Mouse (Mus musculus) liver, embryonic 11.5 days (tissue): ENCODE data around the gene Macrod1. TPM values are rescaled to one million over a fixed set of nuclear protein-coding genes. Genes with fewer than 3 reads are reported as not detected.

Source experiments
- ATAC-seq: fragments of 200-750 bp; cut with Nextera tagmentation; replicated peaks from 2 replicates; pipeline ENCODE4 v1.8.0; 2017; ENCODE audit warnings: moderate number of reproducible peaks, mild to moderate bottlenecking, moderate TSS enrichment, moderate library complexity; ENCODE audit not compliant: low FRiP score
- DNase-seq: peaks from one replicate; pipeline ENCODE4 v3.0.0-alpha.2; 2017; ENCODE audit warnings: low spot score
- H3K27ac ChIP-seq: fragments of 300-500 bp; sonication (generic); 2 replicates; pipeline ENCODE4 v1.5.1; 2014; ENCODE audit warnings: mild to moderate bottlenecking, low read depth, low read length, control low read depth
- H3K27me3 ChIP-seq: fragments of 300-500 bp; sonication (generic); replicated peaks from 2 replicates; pipeline ENCODE4 v1.6.1; 2014; ENCODE audit warnings: low read length, mixed read lengths; ENCODE audit not compliant: control insufficient read depth, insufficient read depth
- H3K36me3 ChIP-seq: fragments of 300-500 bp; sonication (generic); 2 replicates; pipeline ENCODE4 v1.6.1; 2014; ENCODE audit warnings: mild to moderate bottlenecking, low read length, moderate library complexity, mixed read lengths; ENCODE audit not compliant: control insufficient read depth, insufficient read depth
- H3K4me1 ChIP-seq: fragments of 300-500 bp; sonication (generic); replicated peaks from 2 replicates; pipeline ENCODE4 v1.6.1; 2014; ENCODE audit warnings: low read length, mixed read lengths; ENCODE audit not compliant: control insufficient read depth, insufficient read depth
- H3K4me2 ChIP-seq: fragments of 300-500 bp; sonication (generic); 2 replicates; pipeline ENCODE4 v1.6.1; 2014; ENCODE audit warnings: mild to moderate bottlenecking, control low read depth, moderate library complexity
- H3K4me3 ChIP-seq: fragments of 300-500 bp; sonication (generic); 2 replicates; pipeline ENCODE4 v1.5.1; 2014; ENCODE audit warnings: low read depth, low read length, control low read depth
- H3K9ac ChIP-seq: fragments of 300-500 bp; sonication (generic); 2 replicates; pipeline ENCODE4 v1.6.1; 2014; ENCODE audit warnings: low read depth, low read length, control low read depth
- H3K9me3 ChIP-seq: fragments of 300-500 bp; sonication (generic); 2 replicates; pipeline ENCODE4 v1.6.1; 2016; ENCODE audit warnings: low read length, inconsistent platforms, mixed read lengths; ENCODE audit not compliant: control insufficient read depth
- WGBS: fragments of 180-500 bp; shearing (Covaris S2); extraction: QIAGEN DNeasy Blood & Tissue Kit; methylation state at CpG from one replicate; pipeline ENCODE4 v1.1.7; 2014; 5-methylcytosine and 5-hydroxymethylcytosine counted together
- polyA plus RNA-seq: library from polyadenylated mRNA; unstranded; fragments of >200 nt; fragmentation: Nextera tagmentation; extraction: Ambion mirVana; gene quantifications from 2 replicates; pipeline ENCODE4 v1.2.1, GENCODE M21; 2014

The Macrod1 gene
- polyA plus RNA-seq, 1 experiment from 2014 or later: 5.9 TPM

DNA sequence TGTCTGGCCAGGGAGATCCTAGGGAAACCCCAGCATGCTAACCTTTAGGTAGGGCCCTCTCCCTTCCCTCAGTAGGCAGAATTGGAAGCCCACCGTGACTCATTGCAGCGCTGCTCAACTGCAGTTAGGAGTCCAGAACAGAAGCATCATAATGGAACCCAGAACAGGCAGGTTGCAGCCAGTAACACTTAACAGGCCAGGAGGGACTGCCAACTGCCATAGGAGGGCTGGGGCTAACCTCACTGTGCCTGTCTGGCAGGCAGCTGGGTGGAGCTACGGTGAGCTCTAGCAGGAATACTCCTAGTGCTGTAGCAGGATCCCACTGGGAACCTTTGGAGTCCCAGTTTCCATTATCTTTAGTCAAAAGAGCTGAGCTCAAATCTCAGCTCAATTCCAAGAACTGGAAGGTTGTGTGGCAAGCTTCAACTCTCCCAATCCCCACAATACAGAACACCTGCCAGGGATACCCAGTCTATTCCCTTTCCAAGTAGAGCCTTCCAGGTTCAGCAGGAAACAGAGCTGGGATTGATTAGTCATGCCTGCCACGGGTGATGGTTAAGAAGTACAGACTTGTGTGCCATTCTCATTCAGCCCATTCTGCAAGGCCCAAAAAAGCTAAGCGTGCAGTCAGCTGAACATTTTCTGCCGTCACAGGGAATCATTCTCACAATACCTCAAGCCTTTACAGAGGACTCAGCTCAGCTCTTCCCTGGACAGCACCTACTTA, 95.5 kb downstream of the Macrod1 start:
- peaks cover 32% of the 10 kb centered on the region for H3K27me3 ChIP-seq
- H3K4me3 ChIP-seq: no peak overlapping the region
- H3K9me3 ChIP-seq: no peaks in the 10 kb centered on the region
- H3K4me2 ChIP-seq: no peak overlapping the region
- DNase-seq: no peak
- H3K9ac ChIP-seq: no peak overlapping the region
- ATAC-seq: no peak
- no peaks in the 10 kb centered on the region for H3K4me1 ChIP-seq
- no peaks in the 10 kb centered on the region for H3K36me3 ChIP-seq
- WGBS: 82% methylated on average over 6 of the region's 6 CpGs
- no peak overlapping the region for H3K27ac ChIP-seq

DNA sequence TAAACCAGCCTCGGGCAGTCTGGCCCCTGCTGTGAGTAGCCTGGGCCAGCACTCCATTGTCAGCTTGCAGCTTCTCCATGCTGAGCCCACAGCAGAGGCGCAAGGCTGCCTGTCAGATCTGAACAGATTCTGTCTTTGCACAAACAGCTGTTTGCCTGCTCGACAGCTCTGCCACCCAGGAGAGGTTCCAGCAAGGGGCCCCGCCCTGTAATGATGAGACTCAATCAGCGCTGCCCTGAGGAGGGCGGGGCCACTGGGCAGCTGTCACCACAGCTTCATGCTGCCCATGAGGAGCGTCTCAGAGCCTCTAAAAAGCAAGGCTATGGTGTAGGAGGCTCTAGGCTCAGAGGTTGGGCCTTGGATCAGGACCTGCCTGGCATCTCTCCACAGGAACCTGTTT, 96.6 kb downstream of the Macrod1 start:
- H3K4me2 ChIP-seq: no peak overlapping the region
- H3K4me1 ChIP-seq: peaks cover 3% of the 10 kb centered on the region; the same call in 1 of the 2 replicates
- H3K9ac ChIP-seq: no peak overlapping the region
- no peaks in the 10 kb centered on the region for H3K36me3 ChIP-seq
- ATAC-seq: no peak
- 22% methylated on average over 7 of the region's 7 CpGs for WGBS
- H3K27ac ChIP-seq: no peak overlapping the region
- DNase-seq: no peak
- H3K27me3 ChIP-seq: peaks cover 32% of the 10 kb centered on the region
- no peaks in the 10 kb centered on the region for H3K9me3 ChIP-seq
- no peak overlapping the region for H3K4me3 ChIP-seq

DNA sequence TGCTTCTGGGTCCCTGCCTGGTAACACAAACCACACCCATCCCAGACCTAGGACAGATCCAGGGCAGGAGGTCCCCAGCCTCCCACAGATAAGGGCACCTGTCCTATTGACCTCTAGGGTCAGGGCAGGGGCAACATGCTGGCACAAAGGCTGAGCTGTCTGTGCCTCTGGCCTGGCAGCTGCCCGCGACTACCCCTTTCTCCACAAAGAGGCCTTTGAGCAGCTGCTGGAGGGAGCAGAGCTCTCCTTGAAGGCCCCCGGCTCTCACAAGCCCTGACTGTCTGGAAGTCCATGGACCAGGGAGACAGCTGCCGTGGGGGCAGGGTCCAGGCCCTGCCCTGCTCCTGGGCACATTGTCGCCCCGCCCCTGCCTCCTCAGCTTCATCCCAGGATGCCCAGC, 98.6 kb downstream of the Macrod1 start:
- peaks cover 35% of the 10 kb centered on the region for H3K27me3 ChIP-seq
- H3K9me3 ChIP-seq: no peaks in the 10 kb centered on the region
- DNase-seq: no peak
- no peaks in the 10 kb centered on the region for H3K36me3 ChIP-seq
- no peak overlapping the region for H3K27ac ChIP-seq
- no peak overlapping the region for H3K4me2 ChIP-seq
- no peak for ATAC-seq
- WGBS: 72% methylated on average over 6 of the region's 6 CpGs
- no peak overlapping the region for H3K4me3 ChIP-seq
- no peak overlapping the region for H3K9ac ChIP-seq
- H3K4me1 ChIP-seq: peaks cover 3% of the 10 kb centered on the region; the same call in 1 of the 2 replicates

DNA sequence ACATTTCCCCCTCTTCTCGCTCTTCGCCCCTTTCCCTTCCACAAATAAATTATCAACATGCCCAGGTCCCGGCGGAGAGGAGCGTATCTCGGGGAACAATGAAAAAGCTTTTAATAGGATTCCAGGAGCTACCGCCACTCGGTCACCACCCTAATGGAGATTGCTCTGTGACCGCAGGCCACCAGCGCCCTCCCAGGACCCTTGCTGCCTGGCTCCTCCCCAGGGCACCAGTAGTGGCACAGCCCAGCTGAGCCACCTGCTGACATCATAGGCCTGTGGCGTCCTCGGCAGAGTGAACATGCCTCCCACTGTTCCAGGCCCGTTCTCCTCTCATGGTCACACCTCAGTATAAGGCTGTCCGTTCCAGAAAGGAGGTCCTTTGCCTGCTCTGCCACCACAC, 101.1 kb downstream of the Macrod1 start:
- H3K9ac ChIP-seq: no peak overlapping the region
- DNase-seq (no peak), ATAC-seq (no peak)
- no peak overlapping the region for H3K4me3 ChIP-seq
- H3K9me3 ChIP-seq: no peaks in the 10 kb centered on the region
- peaks cover 56% of the 10 kb centered on the region for H3K27me3 ChIP-seq
- no peaks in the 10 kb centered on the region for H3K36me3 ChIP-seq
- 53% methylated on average over 14 of the region's 14 CpGs for WGBS
- H3K27ac ChIP-seq: no peak overlapping the region
- no peak overlapping the region for H3K4me2 ChIP-seq
- H3K4me1 ChIP-seq: peaks cover 3% of the 10 kb centered on the region; the same call in 1 of the 2 replicates

DNA sequence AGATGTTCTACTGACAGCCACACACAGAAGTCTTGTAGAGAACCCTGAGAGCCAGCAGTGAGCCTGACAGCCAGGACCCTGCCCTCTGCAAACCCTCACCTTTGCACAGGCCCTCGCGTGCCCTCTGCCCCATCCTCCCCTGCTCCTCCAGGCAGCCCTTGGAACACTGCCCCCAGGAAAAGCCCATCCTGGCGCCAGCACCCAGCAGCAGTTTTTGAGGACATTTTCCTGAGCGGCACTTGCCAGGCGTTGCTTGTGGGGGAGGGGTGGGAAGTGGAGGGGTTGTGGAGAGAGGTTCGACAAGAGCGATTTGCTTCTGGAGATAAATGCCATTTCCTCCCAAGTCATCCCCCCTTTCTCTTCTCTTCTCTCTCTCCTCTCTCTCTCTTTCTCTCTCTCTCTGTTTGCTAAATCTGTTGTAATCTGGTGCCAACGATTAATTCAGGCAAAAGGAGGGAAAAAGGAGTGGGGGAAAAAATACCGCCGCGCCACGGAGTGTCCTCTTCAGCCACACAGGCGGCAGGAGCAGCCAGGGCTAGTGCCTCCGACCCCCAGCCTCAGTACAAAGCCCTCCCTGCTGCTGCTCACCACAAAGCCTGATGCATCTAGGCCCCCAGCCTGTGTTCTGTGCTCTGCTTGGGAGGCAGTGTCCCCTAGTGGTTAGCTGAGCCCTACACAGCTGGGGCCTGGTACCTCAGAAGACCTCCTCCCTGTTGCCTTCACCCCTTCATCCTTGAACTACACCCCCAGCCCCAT, 103.7 kb downstream of the Macrod1 start:
- DNase-seq (no peak), ATAC-seq (no peak)
- no peaks in the 10 kb centered on the region for H3K36me3 ChIP-seq
- no peak overlapping the region for H3K4me3 ChIP-seq
- peaks cover 6% of the 10 kb centered on the region for H3K4me1 ChIP-seq
- 8% methylated on average over 14 of the region's 14 CpGs for WGBS
- 0 out of 2 replicates have a peak overlapping the region, but pooled peaks have one; percentile 19 for H3K4me2 ChIP-seq
- peaks cover 72% of the 10 kb centered on the region for H3K27me3 ChIP-seq
- no peaks in the 10 kb centered on the region for H3K9me3 ChIP-seq
- no peak overlapping the region for H3K9ac ChIP-seq
- H3K27ac ChIP-seq: no peak overlapping the region

DNA sequence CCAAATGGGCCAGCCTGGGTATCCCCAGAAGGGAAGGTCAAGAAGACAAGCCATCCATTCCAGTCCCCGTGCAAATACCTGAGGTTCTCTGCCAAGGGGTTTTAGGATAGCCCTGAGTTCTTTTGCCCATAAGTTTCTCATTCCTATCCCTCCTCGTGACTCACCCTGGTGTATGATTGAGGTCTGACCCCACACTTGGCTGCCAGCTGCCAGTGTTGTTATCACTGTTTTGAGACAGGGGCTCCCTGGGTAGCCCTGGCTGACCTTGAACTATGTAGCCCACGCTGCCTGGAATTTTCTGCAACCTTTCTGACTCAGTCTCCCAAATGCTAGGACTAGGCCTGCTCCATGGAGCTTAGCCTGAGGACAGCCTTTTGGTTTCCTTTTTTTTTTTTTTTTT, 104.5 kb downstream of the Macrod1 start:
- Histone ChIP-seq H3K9ac (no peak overlapping the region), H3K4me1 (peaks cover 9% of the 10 kb centered on the region), H3K4me3 (no peak overlapping the region), H3K4me2 (no peak overlapping the region), H3K9me3 (no peaks in the 10 kb centered on the region), H3K27me3 (peaks cover 79% of the 10 kb centered on the region), H3K36me3 (no peaks in the 10 kb centered on the region), H3K27ac (no peak overlapping the region)
- ATAC-seq: no peak
- WGBS: 65% methylated on average over 3 of the region's 3 CpGs
- DNase-seq: no peak

DNA sequence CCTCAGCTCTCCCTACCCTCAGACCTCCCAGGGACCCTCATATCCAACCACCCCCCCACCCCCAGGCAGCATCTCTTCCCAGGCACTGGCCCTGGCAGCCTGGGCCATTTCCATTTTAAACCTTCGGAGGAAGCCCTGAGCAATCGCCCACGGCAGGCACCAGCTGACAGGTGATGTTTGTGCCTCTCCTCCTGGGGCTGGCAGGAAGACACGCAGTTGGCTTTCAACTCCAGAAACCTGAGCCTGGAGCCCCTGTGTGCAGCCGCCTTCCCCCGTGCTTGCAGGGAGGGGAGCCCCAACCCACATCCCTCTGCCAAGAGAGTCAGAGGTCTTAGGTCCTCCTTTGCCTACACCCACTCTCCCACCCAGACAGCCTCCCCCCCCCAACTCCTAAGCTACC, 107.6 kb downstream of the Macrod1 start:
- no peak overlapping the region for H3K4me2 ChIP-seq
- DNase-seq (no peak), ATAC-seq (no peak)
- no peak overlapping the region for H3K9ac ChIP-seq
- H3K27ac ChIP-seq: no peak overlapping the region
- peaks cover 88% of the 10 kb centered on the region for H3K27me3 ChIP-seq
- no peaks in the 10 kb centered on the region for H3K36me3 ChIP-seq
- H3K4me3 ChIP-seq: no peak overlapping the region
- no peaks in the 10 kb centered on the region for H3K9me3 ChIP-seq
- H3K4me1 ChIP-seq: peaks cover 5% of the 10 kb centered on the region
- whole genome bisulfite sequencing: 10% methylated on average over 6 of the region's 6 CpGs

DNA sequence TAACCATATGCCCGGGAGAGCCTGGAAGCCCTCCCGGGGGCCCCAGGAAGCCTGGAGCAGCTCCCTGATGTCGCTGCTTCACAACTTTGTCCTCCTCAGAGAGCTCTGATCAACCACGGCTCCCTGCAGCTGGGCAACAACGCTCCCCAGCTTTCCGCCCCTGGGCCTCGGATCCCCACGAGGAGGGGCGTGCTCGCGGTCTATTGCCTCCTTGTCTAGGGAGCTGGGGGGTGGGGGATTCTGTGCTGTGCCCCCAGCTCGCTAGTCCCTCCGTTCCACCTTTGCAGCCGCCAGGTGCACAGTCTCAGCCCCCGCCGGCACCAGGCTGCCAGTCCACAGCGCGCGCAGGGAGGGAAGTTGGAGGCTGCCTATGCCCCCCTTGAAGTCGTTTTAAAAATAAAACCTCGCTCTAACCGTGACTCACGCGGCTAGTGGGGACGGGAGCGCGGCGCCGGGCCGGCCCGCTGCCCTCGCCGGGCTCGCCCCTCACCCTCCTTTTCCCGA, 108.3 kb downstream of the Macrod1 start:
- no peaks in the 10 kb centered on the region for H3K9me3 ChIP-seq
- peak overlapping the region; percentile 26; the same call in 1 of the 2 replicates for H3K9ac ChIP-seq
- H3K27ac ChIP-seq: no peak overlapping the region
- H3K36me3 ChIP-seq: no peaks in the 10 kb centered on the region
- no peak for DNase-seq
- no peak for ATAC-seq
- peak overlapping the region; percentile 57 for H3K4me3 ChIP-seq
- peaks cover 85% of the 10 kb centered on the region for H3K27me3 ChIP-seq
- 1% methylated on average over 35 of the region's 35 CpGs for WGBS
- peaks cover 5% of the 10 kb centered on the region for H3K4me1 ChIP-seq
- H3K4me2 ChIP-seq: peak overlapping the region; percentile 71
